Mouse (Mus musculus): ENCODE measurements around the gene Rtn4rl1. TPM values are rescaled to one million over a fixed set of nuclear protein-coding genes. Genes with fewer than 3 reads are reported as not detected.

The Rtn4rl1 gene
- polyA plus RNA-seq, 1 experiment from 2014 or later: 2.0 TPM

- peaks cover 6% of the 10 kb centered on the region for H3K4me1 ChIP-seq (ENCODE audit: control insufficient read depth, insufficient read depth, low read length)
- no peak overlapping the region for H3K4me3 ChIP-seq (ENCODE audit: low read depth, low read length)
- H3K4me2 ChIP-seq (ENCODE audit: low read depth, low read length): no peak overlapping the region
- H3K9me3 ChIP-seq (replicated peaks; ENCODE audit: control insufficient read depth, low read length): no peaks in the 10 kb centered on the region
- ATAC-seq (replicated peaks; ENCODE audit: insufficient number of reproducible peaks, low FRiP score, low TSS enrichment, low read depth) (no peak), DNase-seq (ENCODE audit: low spot score) (no peak)
- no peak overlapping the region for H3K27ac ChIP-seq (replicated peaks; ENCODE audit: low read depth, low read length)
- H3K36me3 ChIP-seq (replicated peaks; ENCODE audit: control insufficient read depth, insufficient read depth, low read depth, low read length): no peaks in the 10 kb centered on the region
- 67% methylated on average over 8 of the region's 8 CpGs for WGBS
- no peaks in the 10 kb centered on the region for H3K27me3 ChIP-seq (ENCODE audit: control insufficient read depth, insufficient read depth, low read length)
- no peak overlapping the region for H3K9ac ChIP-seq (replicated peaks; ENCODE audit: low read length)
Measured at GRCm38 (mm10) chr11:75270276-75270984, 76.8 kb downstream of the Rtn4rl1 start.

GRCm38 (mm10) chr11:75270985-75271434 lies 77.4 kb downstream of the Rtn4rl1 start:
- no peaks in the 10 kb centered on the region for H3K36me3 ChIP-seq (replicated peaks; ENCODE audit: control insufficient read depth, insufficient read depth, low read depth, low read length)
- no peak for ATAC-seq (replicated peaks; ENCODE audit: insufficient number of reproducible peaks, low FRiP score, low TSS enrichment, low read depth)
- H3K4me3 ChIP-seq (ENCODE audit: low read depth, low read length): no peak overlapping the region
- no peak for DNase-seq (ENCODE audit: low spot score)
- no peak overlapping the region for H3K4me2 ChIP-seq (ENCODE audit: low read depth, low read length)
- H3K9me3 ChIP-seq (replicated peaks; ENCODE audit: control insufficient read depth, low read length): no peaks in the 10 kb centered on the region
- no peak overlapping the region for H3K27ac ChIP-seq (replicated peaks; ENCODE audit: low read depth, low read length)
- H3K4me1 ChIP-seq (ENCODE audit: control insufficient read depth, insufficient read depth, low read length): peaks cover 6% of the 10 kb centered on the region
- 75% methylated on average over 7 of the region's 7 CpGs for WGBS
- no peaks in the 10 kb centered on the region for H3K27me3 ChIP-seq (ENCODE audit: control insufficient read depth, insufficient read depth, low read length)
- H3K9ac ChIP-seq (replicated peaks; ENCODE audit: low read length): no peak overlapping the region

- Histone ChIP-seq H3K9ac (replicated peaks; ENCODE audit: low read length) (no peak overlapping the region), H3K4me2 (ENCODE audit: low read depth, low read length) (no peak overlapping the region), H3K4me1 (ENCODE audit: control insufficient read depth, insufficient read depth, low read length) (peaks cover 6% of the 10 kb centered on the region), H3K4me3 (ENCODE audit: low read depth, low read length) (no peak overlapping the region), H3K27ac (replicated peaks; ENCODE audit: low read depth, low read length) (no peak overlapping the region), H3K27me3 (ENCODE audit: control insufficient read depth, insufficient read depth, low read length) (no peaks in the 10 kb centered on the region), H3K36me3 (replicated peaks; ENCODE audit: control insufficient read depth, insufficient read depth, low read depth, low read length) (no peaks in the 10 kb centered on the region), H3K9me3 (replicated peaks; ENCODE audit: control insufficient read depth, low read length) (no peaks in the 10 kb centered on the region)
- ATAC-seq (replicated peaks; ENCODE audit: insufficient number of reproducible peaks, low FRiP score, low TSS enrichment, low read depth) (no peak), DNase-seq (ENCODE audit: low spot score) (no peak)
- 29% methylated on average over 8 of the region's 8 CpGs for WGBS
Measured at GRCm38 (mm10) chr11:75273466-75273865, 79.9 kb downstream of the Rtn4rl1 start.

GRCm38 (mm10) chr11:75275035-75275434 lies 81.5 kb downstream of the Rtn4rl1 start:
- Histone ChIP-seq H3K36me3 (replicated peaks; ENCODE audit: control insufficient read depth, insufficient read depth, low read depth, low read length) (no peaks in the 10 kb centered on the region), H3K9ac (replicated peaks; ENCODE audit: low read length) (peak overlapping the region; percentile 15; the same call in 1 of the 2 replicates), H3K4me3 (ENCODE audit: low read depth, low read length) (no peak overlapping the region), H3K9me3 (replicated peaks; ENCODE audit: control insufficient read depth, low read length) (no peaks in the 10 kb centered on the region), H3K4me2 (ENCODE audit: low read depth, low read length) (no peak overlapping the region), H3K4me1 (ENCODE audit: control insufficient read depth, insufficient read depth, low read length) (peaks cover 12% of the 10 kb centered on the region), H3K27me3 (ENCODE audit: control insufficient read depth, insufficient read depth, low read length) (no peaks in the 10 kb centered on the region), H3K27ac (replicated peaks; ENCODE audit: low read depth, low read length) (no peak overlapping the region)
- peak; percentile 50 for ATAC-seq (replicated peaks; ENCODE audit: insufficient number of reproducible peaks, low FRiP score, low TSS enrichment, low read depth)
- DNase-seq (ENCODE audit: low spot score): no peak
- WGBS: 19% methylated on average over 6 of the region's 6 CpGs

- H3K4me2 ChIP-seq (ENCODE audit: low read depth, low read length): no peak overlapping the region
- 49% methylated on average over 7 of the region's 7 CpGs for WGBS
- no peak overlapping the region for H3K4me3 ChIP-seq (ENCODE audit: low read depth, low read length)
- H3K27ac ChIP-seq (replicated peaks; ENCODE audit: low read depth, low read length): no peak overlapping the region
- H3K36me3 ChIP-seq (replicated peaks; ENCODE audit: control insufficient read depth, insufficient read depth, low read depth, low read length): no peaks in the 10 kb centered on the region
- DNase-seq (ENCODE audit: low spot score) (no peak), ATAC-seq (replicated peaks; ENCODE audit: insufficient number of reproducible peaks, low FRiP score, low TSS enrichment, low read depth) (no peak)
- peaks cover 24% of the 10 kb centered on the region for H3K4me1 ChIP-seq (ENCODE audit: control insufficient read depth, insufficient read depth, low read length)
- H3K27me3 ChIP-seq (ENCODE audit: control insufficient read depth, insufficient read depth, low read length): peaks cover 20% of the 10 kb centered on the region
- no peaks in the 10 kb centered on the region for H3K9me3 ChIP-seq (replicated peaks; ENCODE audit: control insufficient read depth, low read length)
- no peak overlapping the region for H3K9ac ChIP-seq (replicated peaks; ENCODE audit: low read length)
Measured at GRCm38 (mm10) chr11:75278115-75278514, 84.5 kb downstream of the Rtn4rl1 start.

GRCm38 (mm10) chr11:75279013-75279341 lies 85.4 kb downstream of the Rtn4rl1 start:
- WGBS: 14% methylated on average over 4 of the region's 4 CpGs
- Histone ChIP-seq H3K4me2 (ENCODE audit: low read depth, low read length) (peak overlapping the region; percentile 40), H3K9ac (replicated peaks; ENCODE audit: low read length) (no peak overlapping the region; the same call in 1 of the 2 replicates), H3K9me3 (replicated peaks; ENCODE audit: control insufficient read depth, low read length) (no peaks in the 10 kb centered on the region), H3K27me3 (ENCODE audit: control insufficient read depth, insufficient read depth, low read length) (peaks cover 21% of the 10 kb centered on the region), H3K4me1 (ENCODE audit: control insufficient read depth, insufficient read depth, low read length) (peaks cover 24% of the 10 kb centered on the region), H3K27ac (replicated peaks; ENCODE audit: low read depth, low read length) (no peak overlapping the region), H3K4me3 (ENCODE audit: low read depth, low read length) (no peak overlapping the region), H3K36me3 (replicated peaks; ENCODE audit: control insufficient read depth, insufficient read depth, low read depth, low read length) (no peaks in the 10 kb centered on the region)
- DNase-seq (ENCODE audit: low spot score) (no peak), ATAC-seq (replicated peaks; ENCODE audit: insufficient number of reproducible peaks, low FRiP score, low TSS enrichment, low read depth) (no peak)

- DNase-seq (ENCODE audit: low spot score): peak; percentile 56
- 6% methylated on average over 16 of the region's 16 CpGs for WGBS
- Histone ChIP-seq H3K9ac (replicated peaks; ENCODE audit: low read length) (no peak overlapping the region; the same call in 1 of the 2 replicates), H3K36me3 (replicated peaks; ENCODE audit: control insufficient read depth, insufficient read depth, low read depth, low read length) (no peaks in the 10 kb centered on the region), H3K9me3 (replicated peaks; ENCODE audit: control insufficient read depth, low read length) (no peaks in the 10 kb centered on the region), H3K27ac (replicated peaks; ENCODE audit: low read depth, low read length) (no peak overlapping the region), H3K4me2 (ENCODE audit: low read depth, low read length) (peak overlapping the region; percentile 40), H3K4me3 (ENCODE audit: low read depth, low read length) (no peak overlapping the region), H3K27me3 (ENCODE audit: control insufficient read depth, insufficient read depth, low read length) (peaks cover 21% of the 10 kb centered on the region), H3K4me1 (ENCODE audit: control insufficient read depth, insufficient read depth, low read length) (peaks cover 24% of the 10 kb centered on the region)
- ATAC-seq (replicated peaks; ENCODE audit: insufficient number of reproducible peaks, low FRiP score, low TSS enrichment, low read depth): 0 out of 2 replicates have a peak, but pooled peaks have one; percentile 27
Measured at GRCm38 (mm10) chr11:75279342-75280065, 85.9 kb downstream of the Rtn4rl1 start.

GRCm38 (mm10) chr11:75280066-75280410 lies 86.5 kb downstream of the Rtn4rl1 start:
- no peaks in the 10 kb centered on the region for H3K36me3 ChIP-seq (replicated peaks; ENCODE audit: control insufficient read depth, insufficient read depth, low read depth, low read length)
- peaks cover 22% of the 10 kb centered on the region for H3K4me1 ChIP-seq (ENCODE audit: control insufficient read depth, insufficient read depth, low read length)
- H3K4me3 ChIP-seq (ENCODE audit: low read depth, low read length): no peak overlapping the region
- no peak for DNase-seq (ENCODE audit: low spot score)
- 42% methylated on average over 5 of the region's 5 CpGs for WGBS
- no peaks in the 10 kb centered on the region for H3K9me3 ChIP-seq (replicated peaks; ENCODE audit: control insufficient read depth, low read length)
- H3K27me3 ChIP-seq (ENCODE audit: control insufficient read depth, insufficient read depth, low read length): peaks cover 21% of the 10 kb centered on the region
- H3K27ac ChIP-seq (replicated peaks; ENCODE audit: low read depth, low read length): no peak overlapping the region
- H3K4me2 ChIP-seq (ENCODE audit: low read depth, low read length): no peak overlapping the region
- no peak overlapping the region for H3K9ac ChIP-seq (replicated peaks; ENCODE audit: low read length)
- no peak for ATAC-seq (replicated peaks; ENCODE audit: insufficient number of reproducible peaks, low FRiP score, low TSS enrichment, low read depth)

All from embryonic facial prominence, embryonic 11.5 days (tissue).